ENCODE assay signal across 7 mouse cellular contexts in genomic region chr9:48646251-48646650, GRCm38 (mm10). TPM values are rescaled to one million over a fixed set of nuclear protein-coding genes. Genes with fewer than 3 reads are reported as not detected.
DNase-seq lines count a peak whose midpoint lies in the region.

No protein-coding gene starts in this region.

- H3K9me3 ChIP-seq in forebrain, embryonic 10.5 days, result peaks cover 16% of the 10 kb centered on the region; the same call in 1 of the 2 replicates

- H3K27me3 ChIP-seq in forebrain, embryonic 10.5 days (ENCODE audit: poor library complexity, severe bottlenecking), result 0 out of 2 replicates have a peak, but pooled peaks cover 9% of the 10 kb centered on the region

- WGBS in forebrain, embryonic 10.5 days, result 24% methylated on average over 4 of the region's 4 CpGs

- H3K4me3 ChIP-seq in forebrain, embryonic 10.5 days, result no peak overlapping the region

- peak; percentile 83 for DNase-seq in NIH3T3 (ENCODE audit: low read depth)
- peak; percentile 24 for DNase-seq in c-Kit-negative CD71-positive TER-119-positive erythroid progenitor cells, embryonic 14.5 days (ENCODE audit: low read depth, low spot score)
- DNase-seq in forebrain, embryonic 10.5 days (ENCODE audit: extremely low spot score, low spot score), result peak; percentile 80
- peak; percentile 80 for DNase-seq in heart, postnatal 4 days
- DNase-seq in layer of hippocampus, postnatal 10 days (ENCODE audit: low spot score in 2 of 2), result peak; percentile 81 to 85
- DNase-seq in lung, postnatal 4 days, result peak; percentile 43 to 80
- peak; percentile 83 for DNase-seq in right cerebral cortex, adult 2 months (ENCODE audit: low spot score in 2 of 2)

- peaks cover 59% of the 10 kb centered on the region for H3K4me1 ChIP-seq in forebrain, embryonic 10.5 days

- H3K27ac ChIP-seq in forebrain, embryonic 10.5 days, result peak overlapping the region; percentile 89; the same call in 1 of the 2 replicates

- no peaks in the 10 kb centered on the region for H3K36me3 ChIP-seq in forebrain, embryonic 10.5 days (replicated peaks)

RNA-seq across cellular contexts. Expression of gene Nnmt, which starts 41.3 kb away (rescaled TPM):
- 0.73 and 1.2 TPM in 2 replicates for polyA plus RNA-seq in forebrain, embryonic 10.5 days (2016; fragmentation: Nextera tagmentation; extraction: Ambion mirVana)
- total RNA-seq in heart, postnatal 4 days (2021), result 10 to 100 TPM; 10.3 to 13.6 TPM
- 1 to 10 TPM; 7.0 to 7.6 TPM for total RNA-seq in layer of hippocampus, postnatal 10 days (2021)

Comparison
In these comparisons a context has a peak if more than half of its experiments do, and no peak if none do; other contexts are left out.
1. DNase-seq: peak in every context shown above with its lines; median percentile 83 in NIH3T3; 83 in layer of hippocampus, postnatal 10 days; 83 in right cerebral cortex, adult 2 months; 80 in forebrain, embryonic 10.5 days; 80 in heart, postnatal 4 days; 62 in lung, postnatal 4 days; 24 in c-Kit-negative CD71-positive TER-119-positive erythroid progenitor cells, embryonic 14.5 days.